Mouse (Mus musculus) lung, postnatal 0 days (tissue): ENCODE measurements around the gene Zbtb38.

Experiments used
- CTCF ChIP-seq: IDR thresholded peaks from 2 replicates; pipeline ENCODE4 v1.5.1; 2016; ENCODE audit warnings: antibody characterized with exemption, mild to moderate bottlenecking
- EP300 ChIP-seq: IDR thresholded peaks from 2 replicates; pipeline ENCODE4 v1.6.1; 2016; ENCODE audit warnings: antibody characterized with exemption, mild to moderate bottlenecking, control low read depth

DNA sequence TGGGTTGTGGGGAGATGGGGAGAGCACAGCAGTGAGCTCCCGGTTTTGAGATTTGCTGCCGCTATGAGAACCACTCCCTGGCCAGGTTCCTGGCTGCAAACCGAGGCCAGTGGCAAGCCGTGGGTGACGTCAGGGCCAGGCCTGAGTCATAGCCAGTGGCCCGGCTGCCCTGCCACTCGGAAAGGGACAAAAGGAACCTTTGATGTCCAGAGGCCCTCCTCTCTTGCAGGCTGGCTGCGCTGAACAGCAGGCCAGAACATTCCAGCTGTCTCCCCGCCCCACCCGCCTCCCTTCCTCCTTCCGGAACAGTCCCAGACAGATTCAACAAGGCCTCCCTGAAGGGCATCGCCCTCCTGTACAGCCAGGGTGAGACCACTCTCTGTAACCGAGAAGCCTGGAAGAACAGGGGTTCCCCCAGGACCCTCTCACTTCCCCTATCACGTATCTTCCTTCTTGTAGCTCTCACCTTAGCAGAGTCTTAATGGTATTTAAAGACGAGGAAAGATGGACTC is at the start of gene Zbtb38:
- TF ChIP-seq CTCF (0 out of 2 replicates have a peak, but pooled peaks have one; percentile 9), EP300 (peak; percentile 77; the same call in 1 of the 2 replicates)
